Mouse (Mus musculus): ENCODE measurements around the gene Fgf12.

Gene Fgf12

GRCm38 (mm10) chr16:28752638-28753118, at the start of gene Fgf12:
Gene Fgf12 (minus strand): TSS chr16:28753068.
- no peak for DNase-seq (ENCODE audit: low read depth, low spot score)

- no peak for DNase-seq (ENCODE audit: low read depth, low spot score)
Observed at GRCm38 (mm10) chr16:28793115-28793514, 40.2 kb upstream of the Fgf12 start.

DNA sequence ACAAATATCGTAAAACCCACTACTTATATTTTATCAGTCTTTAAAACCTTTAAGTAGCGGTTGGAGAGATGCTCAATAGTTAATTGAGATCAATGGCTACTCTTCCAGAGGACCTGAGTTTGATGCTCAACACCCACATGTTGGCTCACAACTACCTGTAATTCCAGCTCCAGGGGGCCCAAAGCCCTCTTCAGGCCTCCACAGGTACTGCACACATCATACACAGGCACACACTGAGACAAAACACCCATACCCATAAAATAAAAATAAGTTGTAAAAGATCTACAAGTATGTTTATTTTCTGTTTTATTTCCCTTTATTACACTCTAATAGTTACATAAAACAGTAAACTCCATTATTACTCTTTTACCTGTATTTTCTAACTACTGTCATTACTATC, 17.4 kb upstream of the Fgf12 start:
- no peak for DNase-seq (ENCODE audit: low read depth, low spot score)

GRCm38 (mm10) chr16:28761417-28761976, 8.6 kb upstream of the Fgf12 start:
- DNase-seq (ENCODE audit: low read depth, low spot score), result no peak

DNA sequence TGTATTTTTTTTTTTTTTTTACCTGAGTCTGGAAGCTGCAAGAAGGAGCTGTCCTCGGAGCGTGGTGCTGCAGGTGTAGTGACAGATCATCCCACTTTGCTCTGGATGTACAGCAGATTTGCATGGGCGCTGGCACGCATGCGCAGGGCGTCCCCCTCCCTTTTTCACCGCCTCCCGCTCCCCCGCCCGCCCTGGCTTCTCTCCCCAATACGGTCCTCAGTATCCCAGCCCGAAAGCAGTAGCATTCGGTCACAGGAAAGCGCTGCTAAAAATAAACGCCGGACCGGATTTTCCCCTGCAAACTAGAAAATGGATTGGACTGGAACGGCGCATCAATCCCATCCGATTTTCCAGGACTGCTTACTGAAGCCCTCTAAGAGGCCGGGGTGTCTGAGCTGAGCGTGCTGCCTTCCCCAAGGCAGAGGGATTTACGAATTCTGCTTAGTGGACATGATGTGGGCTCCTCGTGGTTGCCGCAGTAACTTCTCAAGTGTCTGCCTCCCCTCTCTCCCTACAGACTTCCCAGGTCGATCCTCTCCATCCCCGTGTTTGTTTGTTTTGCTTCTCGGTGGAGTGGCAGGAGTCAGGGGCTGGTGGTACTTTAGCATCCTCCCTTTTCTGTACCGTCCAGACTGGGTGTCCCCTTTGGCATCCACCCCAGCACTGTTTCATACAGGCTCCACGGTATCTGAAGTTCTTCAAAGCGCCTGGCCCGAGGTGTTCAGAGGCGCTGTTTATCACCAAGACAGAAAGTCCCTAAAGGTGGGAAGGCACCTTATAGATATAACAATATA, 453 bp upstream of the Fgf12 start:
- no peak for DNase-seq (ENCODE audit: low read depth, low spot score)

DNA sequence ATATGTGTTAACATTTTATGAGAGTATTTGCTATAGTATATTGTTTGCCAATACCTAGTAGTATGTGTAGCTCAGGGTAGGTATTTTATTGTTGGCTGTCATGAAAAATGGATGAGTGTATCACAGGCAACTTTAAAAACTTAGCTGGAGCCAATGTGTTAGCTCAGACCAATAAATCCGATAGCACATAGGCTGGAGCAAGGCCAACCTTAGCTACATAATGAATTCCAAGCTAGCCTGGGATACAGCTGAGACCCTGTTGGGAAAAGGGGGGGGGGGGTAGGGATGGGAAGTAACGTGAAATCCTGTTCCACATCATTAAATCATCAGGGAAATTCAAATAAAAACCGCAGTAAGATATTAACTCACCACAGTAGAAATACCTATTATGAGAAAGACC, 18.4 kb downstream of the Fgf12 start:
- no peak for DNase-seq (ENCODE audit: low read depth, low spot score)

GRCm38 (mm10) chr16:28726792-28727191, 26.1 kb downstream of the Fgf12 start:
- no peak for DNase-seq (ENCODE audit: low read depth, low spot score)

DNA sequence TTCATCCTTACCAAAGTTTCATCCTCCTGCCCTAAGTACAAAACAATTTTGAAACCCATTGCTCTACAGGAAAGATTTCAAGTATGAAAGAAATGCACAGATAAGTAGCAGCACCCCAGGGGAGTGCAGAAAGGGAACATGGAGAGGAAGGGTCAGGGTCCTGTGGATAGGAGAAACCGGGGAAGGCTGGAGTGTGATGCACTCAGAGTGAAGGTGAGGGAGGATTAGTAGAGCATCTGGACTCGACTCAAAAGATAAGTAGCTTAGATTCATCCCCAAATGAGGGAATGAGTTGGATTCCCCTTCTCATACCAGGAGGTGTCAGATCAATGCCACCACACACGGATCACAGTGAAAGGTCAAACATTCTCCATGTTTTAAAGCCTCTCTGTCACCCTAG, 46.2 kb downstream of the Fgf12 start:
- DNase-seq (ENCODE audit: low read depth, low spot score), result no peak

- no peak for DNase-seq (ENCODE audit: low read depth, low spot score)
Observed at GRCm38 (mm10) chr16:28700346-28700745, 52.5 kb downstream of the Fgf12 start.

DNA sequence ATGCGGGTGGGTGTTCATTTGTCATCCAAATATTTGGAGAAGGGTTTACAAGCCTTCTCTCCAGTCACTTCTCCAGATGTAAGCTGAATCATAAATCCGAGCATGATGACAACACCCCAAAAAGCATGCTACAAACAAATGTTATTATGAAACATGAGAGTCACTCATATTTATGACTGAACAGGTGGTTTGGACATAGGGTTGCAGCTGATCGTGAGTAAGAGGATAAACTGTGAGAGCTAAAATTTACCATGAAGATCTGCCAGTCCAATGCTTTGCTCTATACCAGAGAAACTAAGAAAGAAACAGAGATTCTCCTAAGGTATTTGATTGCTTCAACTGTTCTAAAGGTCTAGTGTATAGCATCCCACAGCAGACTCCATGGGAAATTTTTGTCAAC, 56.0 kb downstream of the Fgf12 start:
- no peak for DNase-seq (ENCODE audit: low read depth, low spot score)

DNA sequence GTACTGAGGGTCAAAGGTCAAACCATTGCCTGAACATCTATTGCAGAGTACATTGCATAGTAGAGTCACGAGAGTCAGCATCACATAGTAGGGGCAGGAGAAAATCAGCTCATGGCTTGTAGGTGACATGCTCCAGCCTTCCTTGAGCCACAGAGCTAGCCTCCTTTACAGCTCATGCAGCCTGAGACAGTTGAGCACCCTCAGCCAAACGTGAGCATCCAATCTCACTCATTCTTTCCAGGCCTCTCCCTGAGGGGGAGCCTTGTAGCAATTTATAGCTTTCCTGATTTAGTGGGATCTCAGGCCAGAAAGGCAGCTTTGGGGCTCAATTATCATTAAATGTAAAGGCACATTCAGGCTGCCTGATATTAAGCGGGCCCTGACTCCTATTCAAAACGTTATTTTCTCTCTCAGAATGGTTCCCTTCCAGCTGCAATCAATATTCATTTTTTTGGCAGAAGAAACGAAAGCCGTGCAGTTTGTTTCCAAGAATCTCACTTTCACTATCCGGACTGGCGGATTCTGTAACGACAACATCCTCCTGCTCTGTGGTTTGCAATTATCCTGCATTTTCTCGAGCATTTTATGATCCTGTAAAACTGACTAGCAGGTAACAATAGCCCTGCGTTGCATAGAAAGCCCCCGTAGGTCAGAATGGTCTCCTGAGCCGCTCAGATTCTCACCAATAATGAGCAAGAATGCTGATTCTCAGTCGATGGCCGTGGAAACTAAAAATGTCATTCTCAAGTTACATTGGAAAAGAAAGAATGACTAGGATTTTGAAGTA, 58.6 kb downstream of the Fgf12 start:
- DNase-seq (ENCODE audit: low read depth, low spot score), result no peak

- no peak for DNase-seq (ENCODE audit: low read depth, low spot score)
Observed at GRCm38 (mm10) chr16:28688861-28689385, 63.9 kb downstream of the Fgf12 start.

DNA sequence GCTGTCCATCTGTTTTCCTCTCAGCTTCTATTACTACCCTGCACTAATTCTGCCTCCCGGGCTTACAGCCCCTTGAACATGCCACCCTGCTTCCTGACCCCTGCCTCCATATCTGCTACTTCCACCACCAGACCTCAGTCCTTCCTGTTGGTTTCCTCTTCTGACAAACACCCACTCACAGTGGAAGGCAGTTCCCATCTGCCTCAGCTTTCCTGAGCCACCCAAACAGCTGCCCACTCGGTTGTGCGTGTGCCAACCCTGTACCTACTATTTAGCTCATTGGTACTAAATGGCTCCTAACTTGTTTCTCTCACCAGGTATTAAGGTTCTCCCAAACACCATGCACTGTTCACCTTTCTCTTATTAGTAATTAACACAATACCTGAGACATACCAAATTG, 71.2 kb downstream of the Fgf12 start:
- DNase-seq (ENCODE audit: low read depth, low spot score), result no peak

- no peak for DNase-seq (ENCODE audit: low read depth, low spot score)
Observed at GRCm38 (mm10) chr16:28668815-28669347, 84.0 kb downstream of the Fgf12 start.

DNA sequence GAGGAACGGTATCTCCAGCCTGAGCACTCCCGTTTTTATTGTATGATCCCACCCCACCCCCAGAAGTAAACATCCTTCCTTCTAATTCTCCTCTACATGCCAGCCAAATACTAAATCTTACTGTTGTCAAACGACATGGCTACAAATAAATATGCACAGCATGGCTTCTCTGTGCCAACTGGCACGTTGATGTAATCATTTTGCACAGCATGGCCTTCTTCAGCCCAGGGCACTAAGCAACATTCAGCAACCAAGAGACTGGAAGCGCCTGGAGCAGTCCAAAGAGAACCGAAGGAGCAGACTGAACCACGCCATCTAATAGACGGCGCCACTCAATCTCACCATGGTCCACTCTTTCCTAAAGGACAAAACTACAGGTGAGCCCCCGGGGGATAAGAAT, 100.2 kb downstream of the Fgf12 start:
- no peak for DNase-seq (ENCODE audit: low read depth, low spot score)

DNA sequence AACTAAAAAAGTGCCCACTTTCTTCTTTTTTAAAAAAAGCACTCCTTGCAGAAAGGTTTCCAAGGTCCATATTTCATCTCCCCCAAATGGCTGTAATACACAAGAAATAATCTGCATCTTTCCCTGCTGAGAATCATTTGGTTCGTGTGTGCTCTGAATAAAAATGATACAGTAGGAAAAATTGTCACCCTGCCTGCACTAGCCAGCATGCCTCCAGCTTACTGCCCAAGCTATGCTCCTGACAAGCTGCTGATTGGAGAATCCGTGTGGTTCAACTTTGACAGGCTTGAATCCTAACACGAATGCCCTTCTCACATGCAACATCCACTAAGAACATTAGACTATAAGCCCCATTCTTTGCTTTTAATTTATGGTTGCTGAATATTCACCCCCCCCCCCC, 102.3 kb downstream of the Fgf12 start:
- no peak for DNase-seq (ENCODE audit: low read depth, low spot score)

DNA sequence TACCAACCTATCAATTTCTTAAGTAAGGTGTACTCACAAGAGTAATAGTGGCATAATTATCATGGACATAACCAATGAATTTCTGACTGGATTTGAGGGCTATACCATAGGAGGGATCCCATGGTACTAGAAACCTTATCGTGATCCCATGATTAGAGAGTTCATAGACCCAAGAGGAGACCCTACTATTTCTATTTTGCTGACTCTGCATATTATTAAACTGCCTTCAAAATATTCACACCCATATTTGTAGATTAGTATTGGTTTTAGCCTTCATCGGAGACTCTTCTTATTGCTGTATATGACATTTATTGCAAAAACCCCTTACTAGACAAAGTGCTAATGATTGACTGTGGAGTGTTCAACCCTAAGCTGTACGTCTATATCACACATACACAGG, 107.8 kb downstream of the Fgf12 start:
- DNase-seq (ENCODE audit: low read depth, low spot score), result no peak

GRCm38 (mm10) chr16:28631721-28632120, 121.1 kb downstream of the Fgf12 start:
- DNase-seq (ENCODE audit: low read depth, low spot score), result no peak

GRCm38 (mm10) chr16:28630771-28631484, 121.9 kb downstream of the Fgf12 start:
- DNase-seq (ENCODE audit: low read depth, low spot score), result no peak

GRCm38 (mm10) chr16:28626259-28626658, 126.6 kb downstream of the Fgf12 start:
- DNase-seq (ENCODE audit: low read depth, low spot score), result no peak

DNA sequence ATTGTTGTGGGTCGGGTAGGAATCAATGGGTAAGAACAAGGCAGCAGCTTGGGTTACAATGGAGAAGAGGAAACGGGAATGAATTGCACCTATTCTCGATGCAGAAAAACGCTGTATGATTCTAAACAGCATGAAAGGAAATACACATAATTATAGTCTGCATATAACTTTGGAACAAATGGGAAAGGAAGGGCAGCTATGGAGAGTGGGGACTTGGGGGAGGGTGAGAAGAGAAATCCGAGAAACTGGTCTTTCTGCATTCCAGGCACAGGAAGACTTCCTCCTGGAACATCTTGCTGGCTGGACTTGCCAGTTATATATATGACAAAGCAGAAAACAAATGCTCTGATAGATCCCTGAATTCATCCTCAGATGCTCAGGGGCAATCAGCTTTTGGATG, 127.2 kb downstream of the Fgf12 start:
- no peak for DNase-seq (ENCODE audit: low read depth, low spot score)

Measured in CD4-positive, CD25-positive, alpha-beta regulatory T cell, adult 2 months (primary cell).